Mouse (Mus musculus): ENCODE results near the gene Car8. TPM values are rescaled to one million over a fixed set of nuclear protein-coding genes. Genes with fewer than 3 reads are reported as not detected.

Gene Car8
- not detected for total RNA-seq (2023)

DNA sequence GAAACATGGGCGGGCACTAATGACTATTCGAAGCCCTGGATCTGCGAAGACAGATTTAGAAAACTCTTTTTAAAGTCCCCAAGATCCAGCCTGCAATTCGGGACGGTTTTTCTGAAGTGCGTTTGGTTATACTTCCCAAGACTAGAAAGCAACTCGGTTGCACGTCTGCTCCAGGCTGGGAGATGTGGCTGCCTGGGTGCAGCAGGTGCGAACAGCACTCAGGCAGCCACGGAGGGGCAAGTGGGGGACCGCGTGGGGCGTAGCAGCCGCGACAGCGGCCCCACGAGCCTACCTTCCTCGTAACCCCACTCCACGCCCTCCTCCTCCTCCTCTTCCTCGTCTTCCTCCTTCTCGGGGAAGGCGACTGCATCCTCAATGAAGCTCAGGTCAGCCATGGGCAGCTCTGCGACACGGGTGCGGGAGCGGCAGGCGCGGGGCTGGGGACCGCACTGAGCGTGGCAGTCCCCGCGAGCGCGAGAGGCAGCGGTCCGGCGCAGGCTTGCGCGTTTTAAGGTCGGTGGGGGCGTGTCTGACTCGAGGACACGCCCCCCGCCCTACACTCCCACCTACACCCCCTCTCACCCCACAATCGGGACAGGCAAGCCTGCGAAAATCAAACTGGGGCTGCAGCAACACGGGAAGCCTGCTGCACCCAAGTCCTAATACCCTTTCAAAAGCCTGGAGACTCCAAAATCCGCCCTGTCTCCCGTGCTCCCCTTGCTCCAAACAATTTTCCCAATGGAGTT lies at the start of gene Car8:
TSS of gene Car8 (minus strand) at position 482 of the 746 bp plus-strand sequence.

Measured in monocyte, adult 59 days (primary cell).